Mouse (Mus musculus) yolk sac, embryonic 10.5 days (tissue): ENCODE measurements around the gene Ankmy1.

Experiments used
- DNase-seq: peaks from one replicate; pipeline ENCODE4 v3.0.0-alpha.2; 2017; ENCODE audit warnings: low spot score

Gene Ankmy1

GRCm38 (mm10) chr1:92902786-92903185 is at the start of gene Ankmy1:
Ankmy1 (minus strand) TSS chr1:92902906.
- peak; percentile 76 for DNase-seq

DNA sequence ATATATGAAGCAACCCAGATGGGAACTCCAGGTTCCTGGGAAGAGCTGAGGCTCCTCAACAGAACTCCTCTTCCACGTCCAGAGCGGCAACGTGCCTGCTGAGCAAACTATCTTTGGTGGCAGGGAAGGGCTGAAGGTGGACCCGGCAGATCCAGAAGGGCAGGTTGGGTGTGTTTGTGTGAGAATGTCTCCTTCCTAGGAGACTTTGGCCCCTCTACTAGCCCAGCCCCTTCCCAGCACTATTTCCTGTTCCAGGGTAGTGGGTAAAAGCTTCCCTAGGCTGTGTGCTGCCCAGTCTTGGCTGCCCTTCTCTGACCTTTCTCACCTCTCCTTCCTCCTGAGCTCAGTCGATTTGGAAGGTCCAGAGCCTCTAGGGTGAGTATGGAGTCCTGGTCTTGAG is 47.9 kb upstream of the Ankmy1 start, which contains the start of gene Gpr35:
Gene Gpr35 (plus strand): TSS at position 259 of the 400 bp plus-strand sequence.
- DNase-seq, result peak; percentile 54

- no peak for DNase-seq
These were observed 46.7 kb upstream of the Ankmy1 start for GRCm38 (mm10) chr1:92949426-92949825.

- no peak for DNase-seq
These were observed 45.3 kb upstream of the Ankmy1 start for GRCm38 (mm10) chr1:92947966-92948365.

- no peak for DNase-seq
These were observed 40.7 kb upstream of the Ankmy1 start for GRCm38 (mm10) chr1:92943219-92943989.

DNA sequence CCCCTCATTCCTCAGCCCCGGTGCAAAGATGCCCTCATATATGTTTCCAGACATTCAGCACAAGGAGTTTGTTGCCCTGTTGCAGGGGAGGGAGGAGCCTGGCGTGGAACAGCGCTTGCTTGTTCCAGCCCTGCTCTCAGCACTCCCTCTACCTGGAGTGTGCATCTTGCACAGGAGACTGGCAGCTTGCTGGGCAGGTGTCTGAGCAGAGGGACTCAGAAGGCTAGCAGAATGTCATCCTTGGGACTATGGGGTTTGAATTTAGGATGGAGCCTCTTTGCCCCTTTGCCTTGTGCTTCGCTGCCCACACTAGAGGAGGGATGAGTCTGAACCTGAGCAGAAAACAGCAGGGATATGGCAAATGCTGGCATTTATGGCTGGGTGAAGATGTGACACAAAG is 37.0 kb upstream of the Ankmy1 start:
- no peak for DNase-seq

GRCm38 (mm10) chr1:92937797-92938196 is 35.1 kb upstream of the Ankmy1 start:
- DNase-seq, result no peak

DNA sequence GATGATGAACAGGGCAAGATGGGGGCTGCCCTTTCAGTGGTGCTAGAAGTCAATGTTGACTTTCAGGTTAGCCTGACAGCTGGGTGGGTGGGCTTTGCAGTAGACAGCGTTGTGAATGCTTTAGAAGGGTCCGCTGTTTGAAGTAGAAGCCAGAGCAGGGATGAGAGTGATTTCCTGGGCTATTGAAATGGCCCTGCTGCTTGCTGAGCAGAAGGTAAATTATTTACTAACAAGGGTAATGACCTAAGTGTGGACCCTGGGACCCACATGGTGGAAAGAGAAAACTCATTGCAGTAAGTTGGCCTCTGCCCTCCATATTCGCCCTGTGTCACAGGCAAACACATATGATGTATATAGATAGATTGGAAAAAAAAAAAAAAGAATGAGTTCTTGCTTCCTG is 33.8 kb upstream of the Ankmy1 start:
- peak; percentile 65 for DNase-seq

DNA sequence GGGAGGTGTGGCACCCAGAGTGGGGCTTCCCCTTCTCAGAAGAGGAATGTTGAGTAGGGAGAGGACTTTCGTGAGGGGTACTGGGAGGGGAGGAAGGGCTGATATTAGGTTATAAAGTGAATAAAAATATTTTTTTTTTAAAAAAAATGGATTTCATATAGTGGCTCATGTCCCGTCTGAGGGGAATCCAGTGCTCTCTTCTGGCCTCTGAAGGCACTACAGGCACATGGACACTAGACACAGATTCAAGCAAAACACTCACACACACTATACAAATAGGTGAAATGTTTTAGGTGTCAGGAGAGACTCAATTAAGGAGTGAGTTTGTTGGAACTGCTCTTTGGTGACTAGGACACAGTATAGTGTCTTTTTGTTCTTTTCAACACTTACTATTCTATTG is 33.3 kb upstream of the Ankmy1 start:
- DNase-seq, result no peak

DNA sequence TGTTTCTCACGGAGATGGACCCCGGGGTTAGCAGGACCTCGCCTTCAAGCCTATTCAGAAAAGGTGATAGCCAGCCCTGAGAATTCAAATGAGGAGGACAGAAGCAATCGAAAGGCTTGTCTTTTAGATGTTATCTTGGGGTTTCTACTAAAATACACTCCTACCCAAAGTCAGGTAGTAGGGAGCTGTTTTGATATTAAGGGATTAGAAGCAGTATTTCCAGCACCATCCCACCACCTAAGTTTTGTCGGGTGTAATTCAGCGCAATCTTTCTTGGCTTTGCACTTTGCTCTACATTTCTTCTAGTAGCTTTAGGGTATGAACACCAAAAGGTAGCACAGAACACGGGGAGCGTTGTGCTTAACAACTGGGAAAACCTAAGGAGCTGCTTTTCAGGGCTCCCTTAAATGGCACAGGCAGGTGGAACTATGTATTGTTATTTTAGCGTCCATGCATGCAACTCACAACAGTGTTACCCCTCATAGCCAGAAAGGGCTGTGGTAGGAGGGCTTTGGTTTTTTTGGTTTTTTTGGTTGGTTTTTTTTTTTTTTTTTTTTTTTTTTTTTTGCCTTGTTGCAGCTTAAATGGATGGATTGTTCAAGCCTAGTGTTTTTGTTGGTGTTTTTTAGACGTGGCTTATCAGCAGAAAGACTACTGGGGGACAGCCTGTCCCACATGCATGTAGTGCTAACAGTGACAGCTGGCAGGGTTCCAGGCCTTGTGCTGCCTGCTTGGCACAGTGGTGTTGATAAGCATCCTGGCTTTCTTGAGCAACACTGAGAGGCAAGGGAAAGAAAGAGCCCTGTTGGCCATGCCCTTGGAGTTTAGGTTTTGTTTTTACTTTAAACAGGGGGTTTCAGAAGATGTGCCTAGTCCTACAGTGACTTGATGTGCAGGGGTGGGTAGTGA is 32.6 kb upstream of the Ankmy1 start:
- DNase-seq, result no peak

DNA sequence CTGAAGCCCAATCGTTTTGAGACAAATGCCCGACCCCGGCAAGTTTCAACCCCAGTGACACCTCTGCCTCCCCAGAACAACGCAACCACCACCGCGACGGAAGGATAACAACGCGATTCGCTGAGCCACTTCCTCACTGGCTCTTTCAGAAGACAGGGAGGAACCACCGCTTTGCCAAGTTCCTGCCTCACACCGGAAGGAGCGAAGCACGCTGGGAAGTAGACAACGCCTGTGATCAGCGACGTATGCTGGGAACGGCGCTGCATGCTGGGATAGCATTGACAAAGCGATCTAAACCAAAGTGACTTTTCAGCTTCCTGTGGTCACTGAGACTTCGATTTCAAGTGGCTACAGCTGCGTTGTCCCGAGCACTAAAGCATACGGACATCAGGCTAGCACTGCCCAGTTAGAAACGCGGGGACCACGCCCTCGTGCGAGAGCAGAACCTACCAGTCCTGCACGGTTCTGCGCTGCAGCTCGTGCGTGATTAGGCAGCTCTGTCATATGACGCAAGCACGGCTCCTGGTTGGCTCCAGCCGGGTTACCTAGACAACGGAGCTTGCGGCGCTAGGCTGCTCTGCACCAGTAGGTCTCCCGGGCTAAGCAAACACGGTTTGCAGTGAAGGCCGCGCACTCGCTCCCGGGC is 31.6 kb upstream of the Ankmy1 start, which contains the start of gene Capn10:
Gene Capn10 (plus strand): TSS at position 195 of the 646 bp plus-strand sequence.
- peak; percentile 96 for DNase-seq

- DNase-seq, result no peak
These were observed 30.9 kb upstream of the Ankmy1 start for GRCm38 (mm10) chr1:92933611-92934010.

DNA sequence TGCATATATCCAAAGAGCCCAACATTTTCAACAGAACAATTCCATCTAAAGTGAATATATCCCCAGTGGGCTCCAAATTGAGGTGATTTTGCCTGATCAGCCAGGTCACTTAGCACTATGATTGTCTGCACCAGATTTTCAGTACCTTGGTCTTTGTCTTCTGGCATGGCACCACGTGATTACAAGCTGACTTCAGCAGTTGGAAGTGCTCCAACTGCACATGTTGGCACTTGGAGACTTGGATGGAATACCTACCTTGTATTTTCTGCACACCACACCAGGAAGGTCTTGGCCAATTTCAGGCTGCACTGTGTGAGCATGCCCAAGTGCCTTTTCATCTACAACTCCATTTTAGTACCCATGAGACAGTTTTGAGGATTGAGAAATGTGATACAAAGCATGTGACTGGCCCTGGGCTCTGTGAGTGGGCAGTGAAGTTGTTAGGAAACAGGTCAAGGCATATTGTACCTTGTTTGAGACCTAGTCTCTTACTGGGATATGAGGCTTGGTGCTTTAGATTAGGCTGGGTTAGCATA is 27.5 kb upstream of the Ankmy1 start:
- DNase-seq, result no peak

DNA sequence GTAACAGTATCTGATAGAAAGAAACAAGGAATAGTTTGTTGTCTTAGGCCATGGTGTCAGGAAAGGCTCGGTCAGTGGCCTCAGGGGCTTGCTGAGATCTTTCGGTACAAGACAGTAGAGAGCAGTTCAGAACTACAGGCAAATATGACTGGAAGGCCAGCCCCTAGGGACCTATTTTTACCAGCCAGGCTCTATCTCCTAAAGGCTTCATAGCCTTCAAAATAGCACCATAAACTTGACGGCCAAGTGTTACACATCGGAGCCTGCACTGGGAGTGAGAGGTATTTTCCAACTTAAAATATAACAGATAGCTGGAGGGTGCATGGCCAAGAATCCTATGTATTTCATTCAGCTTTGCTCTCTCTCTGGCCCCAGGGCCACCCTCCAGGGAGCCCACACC is 18.8 kb upstream of the Ankmy1 start:
- no peak for DNase-seq

GRCm38 (mm10) chr1:92920474-92921200 is 17.9 kb upstream of the Ankmy1 start:
- DNase-seq, result peak; percentile 78

DNA sequence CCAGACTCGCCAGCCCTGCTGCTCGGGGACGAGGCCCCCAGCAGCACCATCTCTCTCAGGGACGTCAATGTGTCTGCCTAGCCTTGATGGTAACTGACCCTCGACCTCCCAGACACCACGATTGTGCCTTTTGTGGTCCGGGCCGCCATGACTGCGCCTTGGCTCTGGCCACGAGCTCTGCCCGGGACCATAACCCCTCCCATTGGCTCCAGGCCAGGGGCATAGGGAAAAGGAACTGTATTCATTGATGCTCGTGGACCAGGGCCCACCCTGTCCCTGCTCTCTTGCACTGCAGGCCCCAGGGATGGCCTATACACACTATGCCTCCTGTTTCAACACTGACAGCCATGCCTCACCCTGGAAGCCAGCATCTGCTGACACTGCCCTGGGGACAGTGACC is 17.1 kb upstream of the Ankmy1 start:
- DNase-seq, result no peak

GRCm38 (mm10) chr1:92919151-92919550 is 16.4 kb upstream of the Ankmy1 start:
- no peak for DNase-seq

DNA sequence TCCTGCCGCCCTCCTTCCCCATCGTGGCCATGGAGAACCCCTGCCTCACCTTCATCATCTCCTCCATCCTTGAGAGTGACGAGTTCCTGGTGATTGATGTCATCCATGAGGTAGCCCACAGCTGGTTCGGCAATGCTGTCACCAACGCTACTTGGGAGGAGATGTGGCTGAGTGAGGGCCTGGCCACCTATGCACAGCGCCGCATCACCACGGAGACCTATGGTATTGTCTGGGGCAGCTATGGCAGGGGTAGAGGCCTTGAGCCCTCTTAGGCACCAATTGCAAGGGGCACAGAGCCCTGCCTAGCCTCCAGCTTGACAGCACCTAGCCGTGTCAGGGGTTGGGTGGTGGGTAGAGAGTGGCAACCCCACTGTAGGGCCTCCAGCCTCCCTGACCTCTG is 14.0 kb upstream of the Ankmy1 start:
- no peak for DNase-seq

DNA sequence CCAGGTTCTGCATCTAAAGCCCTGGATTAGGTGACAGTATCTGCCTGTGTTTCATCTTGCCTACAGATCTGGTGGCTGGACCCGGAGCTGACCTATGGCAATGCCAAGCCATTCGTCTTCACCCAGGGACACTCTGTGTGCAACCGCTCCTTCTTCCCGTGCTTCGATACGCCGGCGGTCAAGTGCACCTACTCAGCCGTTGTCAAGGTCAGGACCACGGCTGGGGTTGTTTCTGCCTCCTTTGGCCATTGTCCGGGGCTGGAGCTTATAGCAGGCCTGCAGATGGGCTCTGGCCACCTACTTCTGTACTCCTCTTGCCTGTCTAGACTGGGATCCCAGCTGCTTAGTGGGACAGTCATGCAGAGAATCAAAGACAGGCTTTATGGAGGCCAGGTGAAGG is 12.3 kb upstream of the Ankmy1 start:
- DNase-seq, result no peak

DNA sequence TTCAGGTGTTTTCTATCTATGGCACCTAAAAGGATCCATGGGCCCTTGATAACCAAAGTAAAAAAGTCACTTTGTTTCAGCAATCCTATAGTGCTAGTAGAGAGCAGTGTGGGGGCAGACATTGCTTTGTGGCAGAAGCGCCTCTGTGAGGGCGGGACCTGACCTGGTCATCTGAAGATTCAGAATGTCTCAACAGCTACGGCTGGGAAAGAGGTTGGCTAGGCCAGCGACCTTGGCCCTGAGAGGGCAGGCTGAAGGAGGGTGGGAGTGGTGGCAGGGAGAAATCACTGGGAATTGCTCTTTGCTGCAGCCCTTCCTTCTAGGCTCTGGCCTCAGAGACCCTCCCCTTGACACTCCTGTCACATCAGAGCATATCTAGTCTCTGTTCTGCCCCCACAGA is 11.5 kb upstream of the Ankmy1 start:
- no peak for DNase-seq

- DNase-seq, result no peak
These were observed 9.6 kb upstream of the Ankmy1 start for GRCm38 (mm10) chr1:92912286-92912685.
